Mouse (Mus musculus): ENCODE results near the gene Ift80. TPM values are rescaled to one million over a fixed set of nuclear protein-coding genes. Genes with fewer than 3 reads are reported as not detected.
A peak's percentile ranks its signal among the peaks of the same experiment; 100 is the strongest.

The Ift80 gene
- polyA plus RNA-seq, 1 experiment from 2014 or later: 3.2 TPM

DNA sequence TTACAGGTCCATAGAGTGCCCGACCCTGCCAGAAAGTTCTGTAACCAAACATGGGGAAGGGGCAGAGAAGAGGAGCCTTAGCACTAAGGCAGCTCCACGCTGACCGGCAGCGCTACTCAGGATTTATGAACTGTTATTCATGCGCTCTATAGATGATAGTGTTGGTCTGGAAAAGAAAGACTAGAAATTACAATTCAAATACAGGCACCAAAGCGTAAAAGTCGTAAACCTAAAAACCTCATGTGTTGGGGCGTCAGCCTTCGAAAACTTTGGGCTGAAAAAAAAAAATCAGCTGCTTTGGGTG, 41.0 kb upstream of the Ift80 start:
- no peak for ATAC-seq
- H3K9me3 ChIP-seq (ENCODE audit: low read length): no peaks in the 10 kb centered on the region
- TF ChIP-seq CTCF (IDR thresholded peaks at IDR 0.05; ENCODE audit: low read depth) (no peak), EP300 (IDR thresholded peaks at IDR 0.05; ENCODE audit: low read depth) (no peak)

DNA sequence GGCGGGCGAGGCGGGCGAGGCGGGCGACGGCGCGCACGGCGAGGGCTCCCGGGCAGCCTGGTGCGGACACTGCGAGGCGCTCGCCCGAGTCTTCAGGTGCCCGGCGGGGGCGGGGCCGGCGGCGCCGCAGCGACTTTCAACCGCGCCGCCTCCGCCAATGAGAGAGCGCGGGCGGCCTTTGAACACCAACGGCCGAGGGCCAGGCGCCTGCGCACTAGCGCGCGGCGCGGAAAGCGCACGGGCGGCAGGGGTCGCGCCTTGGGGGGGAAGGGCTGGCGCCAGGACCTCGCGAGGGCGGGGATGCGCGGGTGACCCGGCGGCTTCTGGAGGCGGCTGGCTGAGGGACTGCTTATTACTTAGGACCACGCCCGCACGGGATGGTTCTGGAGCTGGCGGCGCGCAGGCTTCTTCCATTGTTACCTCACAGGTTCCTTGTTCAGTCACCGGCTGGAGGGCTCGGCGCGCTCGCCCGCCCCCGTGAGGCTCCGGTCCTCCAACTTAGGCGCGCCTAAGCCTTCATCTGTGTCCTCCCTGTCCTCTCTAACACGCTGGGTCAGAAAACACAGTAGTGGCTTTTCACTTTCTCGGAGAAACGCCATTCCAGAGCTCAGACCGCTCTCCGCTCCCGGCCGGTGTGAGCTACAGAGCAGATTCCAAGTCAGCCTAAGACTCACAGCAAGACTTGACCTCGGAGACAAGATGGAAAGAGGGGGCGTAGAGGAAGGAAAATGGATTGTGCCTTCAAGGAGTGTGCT, 40.5 kb upstream of the Ift80 start, which contains the start of gene Trim59:
TSS of gene Trim59 (minus strand) at position 111 of the 755 bp plus-strand sequence.
- peaks cover 12% of the 10 kb centered on the region for H3K4me1 ChIP-seq (ENCODE audit: insufficient read depth)
- peaks cover 17% of the 10 kb centered on the region; the same call in 1 of the 2 replicates for H3K36me3 ChIP-seq (replicated peaks; ENCODE audit: insufficient read depth, low read length)
- peak within 1 kb of the TSS; percentile 90 for H3K27ac ChIP-seq (ENCODE audit: low read depth)
- peak; percentile 95 for ATAC-seq
- peak within 1 kb of the TSS; percentile 89 for H3K4me2 ChIP-seq (ENCODE audit: low read depth, low read length)
- no peak; the same call in 1 of the 2 replicates for TF ChIP-seq EP300 (IDR thresholded peaks at IDR 0.05; ENCODE audit: low read depth)
- no peak; the same call in 1 of the 2 replicates for TF ChIP-seq CTCF (IDR thresholded peaks at IDR 0.05; ENCODE audit: low read depth)
- peak within 1 kb of the TSS; percentile 71 for H3K9ac ChIP-seq (replicated peaks)
- H3K27me3 ChIP-seq (ENCODE audit: insufficient read depth, low read length): no peaks in the 10 kb centered on the region
- H3K4me3 ChIP-seq (ENCODE audit: low read depth, low read length): peak within 1 kb of the TSS; percentile 88
- peak; percentile 93 for DNase-seq
- WGBS (ENCODE audit: insufficient replicate concordance): under 1% methylated on average over 61 of the region's 80 CpGs
- H3K9me3 ChIP-seq (ENCODE audit: low read length): no peaks in the 10 kb centered on the region

More for the DNA sequence above, 41.0 kb upstream of the Ift80 start:
- Histone ChIP-seq H3K27me3 (ENCODE audit: insufficient read depth, low read length) (no peaks in the 10 kb centered on the region), H3K4me3 (ENCODE audit: low read depth, low read length) (peak overlapping the region; percentile 88), H3K4me2 (ENCODE audit: low read depth, low read length) (peak overlapping the region; percentile 89), H3K36me3 (replicated peaks; ENCODE audit: insufficient read depth, low read length) (peaks cover 17% of the 10 kb centered on the region; the same call in 1 of the 2 replicates), H3K9ac (replicated peaks) (peak overlapping the region; percentile 71), H3K4me1 (ENCODE audit: insufficient read depth) (peaks cover 12% of the 10 kb centered on the region), H3K27ac (ENCODE audit: low read depth) (peak overlapping the region; percentile 90)
- WGBS (ENCODE audit: insufficient replicate concordance): 6% methylated on average over 9 of the region's 9 CpGs
- no peak for DNase-seq

DNA sequence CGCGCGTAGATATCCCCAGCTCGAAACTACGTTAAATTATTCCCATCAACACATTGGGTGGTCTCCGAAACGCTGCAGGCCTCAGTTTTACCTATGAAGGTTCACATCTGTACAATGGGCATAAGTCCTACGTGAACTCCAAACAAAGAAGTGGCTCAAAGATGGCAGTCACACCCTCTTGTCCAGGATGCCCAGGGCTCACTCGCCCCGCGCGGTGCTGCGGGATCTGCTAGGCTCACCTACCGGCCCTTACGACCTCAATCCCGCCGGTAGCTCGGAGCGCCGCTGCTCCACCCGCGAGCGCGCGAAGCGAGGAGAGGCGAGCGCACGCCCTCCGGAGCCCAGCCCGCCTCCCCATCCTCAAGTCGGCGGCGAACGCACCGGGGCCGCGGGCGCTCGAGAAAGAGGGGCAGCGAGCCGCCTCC, 39.8 kb upstream of the Ift80 start:
- 0% methylated on average over 27 of the region's 42 CpGs for WGBS (ENCODE audit: insufficient replicate concordance)
- H3K27me3 ChIP-seq (ENCODE audit: insufficient read depth, low read length): no peaks in the 10 kb centered on the region
- H3K9me3 ChIP-seq (ENCODE audit: low read length): no peaks in the 10 kb centered on the region
- H3K9ac ChIP-seq (replicated peaks): peak overlapping the region; percentile 71
- peak overlapping the region; percentile 90 for H3K27ac ChIP-seq (ENCODE audit: low read depth)
- DNase-seq (no peak), ATAC-seq (peak; percentile 63)
- peak overlapping the region; percentile 88 for H3K4me3 ChIP-seq (ENCODE audit: low read depth, low read length)
- H3K36me3 ChIP-seq (replicated peaks; ENCODE audit: insufficient read depth, low read length): peaks cover 17% of the 10 kb centered on the region; the same call in 1 of the 2 replicates
- H3K4me1 ChIP-seq (ENCODE audit: insufficient read depth): peaks cover 12% of the 10 kb centered on the region
- H3K4me2 ChIP-seq (ENCODE audit: low read depth, low read length): peak overlapping the region; percentile 89
- TF ChIP-seq EP300 (IDR thresholded peaks at IDR 0.05; ENCODE audit: low read depth): no peak
- no peak for TF ChIP-seq CTCF (IDR thresholded peaks at IDR 0.05; ENCODE audit: low read depth)

DNA sequence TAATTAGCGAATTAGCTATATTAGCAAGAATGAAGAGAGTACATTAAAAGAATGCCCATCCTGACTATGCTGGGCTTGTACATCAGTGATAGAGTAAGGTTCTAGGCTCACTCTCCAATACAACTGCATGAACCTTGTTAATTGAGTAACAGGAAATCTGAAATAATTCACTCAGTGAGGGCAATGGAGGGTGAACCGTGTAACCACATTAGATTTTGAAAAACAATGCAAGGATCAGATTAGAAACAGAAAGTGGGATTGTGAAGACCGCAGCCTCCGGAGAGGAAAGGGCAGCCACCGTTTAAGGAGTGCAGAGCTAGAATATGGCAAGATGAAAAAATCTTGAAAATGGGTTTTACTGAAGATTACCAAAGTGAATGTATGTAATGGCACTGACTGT, 36.9 kb upstream of the Ift80 start:
- Histone ChIP-seq H3K4me3 (ENCODE audit: low read depth, low read length) (peak overlapping the region; percentile 46), H3K4me1 (ENCODE audit: insufficient read depth) (peaks cover 9% of the 10 kb centered on the region), H3K27ac (ENCODE audit: low read depth) (no peak overlapping the region), H3K9ac (replicated peaks) (0 out of 2 replicates have a peak overlapping the region, but pooled peaks have one; percentile 19), H3K36me3 (replicated peaks; ENCODE audit: insufficient read depth, low read length) (peaks cover 23% of the 10 kb centered on the region), H3K4me2 (ENCODE audit: low read depth, low read length) (peak overlapping the region; percentile 67), H3K9me3 (ENCODE audit: low read length) (no peaks in the 10 kb centered on the region), H3K27me3 (ENCODE audit: insufficient read depth, low read length) (no peaks in the 10 kb centered on the region)
- 45% methylated on average over 5 of the region's 5 CpGs for WGBS (ENCODE audit: insufficient replicate concordance)
- ATAC-seq (no peak), DNase-seq (no peak)
- no peak for TF ChIP-seq CTCF (IDR thresholded peaks at IDR 0.05; ENCODE audit: low read depth)
- no peak for TF ChIP-seq EP300 (IDR thresholded peaks at IDR 0.05; ENCODE audit: low read depth)

DNA sequence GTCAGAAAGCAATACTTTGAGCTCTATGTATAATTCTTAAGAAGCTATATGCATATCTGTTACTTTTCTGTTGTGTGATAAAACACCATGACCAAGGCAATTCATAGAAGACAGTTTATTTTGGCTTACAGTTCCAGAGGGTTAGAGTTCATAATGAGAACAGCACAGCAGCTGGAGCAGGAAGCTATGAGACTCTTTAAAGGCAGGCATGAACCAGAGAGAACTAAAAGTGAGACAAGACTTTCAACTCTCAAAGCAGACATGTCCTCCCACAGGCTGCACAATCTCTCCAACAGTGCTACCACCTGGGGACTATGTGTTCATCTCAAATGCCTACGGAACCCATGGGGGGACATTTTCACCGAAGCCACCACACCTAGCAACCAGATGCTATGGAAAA, 35.7 kb upstream of the Ift80 start:
- 89% methylated on average over 2 of the region's 2 CpGs for WGBS (ENCODE audit: insufficient replicate concordance)
- H3K36me3 ChIP-seq (replicated peaks; ENCODE audit: insufficient read depth, low read length): peaks cover 33% of the 10 kb centered on the region
- peak overlapping the region; percentile 46 for H3K4me3 ChIP-seq (ENCODE audit: low read depth, low read length)
- 0 out of 2 replicates have a peak overlapping the region, but pooled peaks have one; percentile 0 for H3K9ac ChIP-seq (replicated peaks)
- DNase-seq: no peak
- no peaks in the 10 kb centered on the region for H3K4me1 ChIP-seq (ENCODE audit: insufficient read depth)
- H3K27me3 ChIP-seq (ENCODE audit: insufficient read depth, low read length): no peaks in the 10 kb centered on the region
- no peaks in the 10 kb centered on the region for H3K9me3 ChIP-seq (ENCODE audit: low read length)
- TF ChIP-seq EP300 (IDR thresholded peaks at IDR 0.05; ENCODE audit: low read depth) (no peak), CTCF (IDR thresholded peaks at IDR 0.05; ENCODE audit: low read depth) (no peak)
- H3K4me2 ChIP-seq (ENCODE audit: low read depth, low read length): peak overlapping the region; percentile 67
- no peak overlapping the region for H3K27ac ChIP-seq (ENCODE audit: low read depth)
- no peak for ATAC-seq

DNA sequence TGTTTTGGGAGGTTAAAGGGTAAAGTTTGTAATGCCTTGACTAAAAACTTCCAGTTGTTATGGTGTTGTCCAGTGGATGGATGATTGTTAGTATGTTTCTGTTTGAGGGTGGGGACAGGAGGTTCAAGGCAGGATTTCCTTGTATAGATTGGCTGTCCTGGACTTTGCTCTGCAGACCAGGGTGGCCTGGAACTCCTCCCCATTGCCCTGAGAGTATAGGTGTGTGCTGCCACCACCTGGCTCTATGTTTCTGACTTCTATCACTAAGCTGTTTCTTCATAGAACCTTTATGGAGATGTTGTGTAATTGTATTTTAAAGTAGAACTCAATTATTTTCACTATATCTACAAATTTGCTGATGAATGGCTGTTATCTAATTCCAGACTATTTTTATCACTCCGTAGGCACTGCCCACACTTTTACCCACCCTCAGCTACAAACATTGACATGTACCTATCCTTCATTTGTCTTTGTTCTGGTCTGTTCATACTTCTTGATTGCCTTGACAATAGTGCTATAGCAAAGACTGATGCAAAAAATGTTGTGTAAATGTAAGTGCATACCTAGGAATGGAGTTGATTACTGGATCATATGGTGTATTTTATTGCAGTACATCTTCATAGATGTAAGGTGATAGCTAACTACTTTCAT, 21.9 kb upstream of the Ift80 start:
- Histone ChIP-seq H3K4me2 (ENCODE audit: low read depth, low read length) (no peak overlapping the region), H3K9ac (replicated peaks) (no peak overlapping the region), H3K9me3 (ENCODE audit: low read length) (no peaks in the 10 kb centered on the region), H3K27me3 (ENCODE audit: insufficient read depth, low read length) (no peaks in the 10 kb centered on the region), H3K36me3 (replicated peaks; ENCODE audit: insufficient read depth, low read length) (peaks cover 82% of the 10 kb centered on the region), H3K27ac (ENCODE audit: low read depth) (no peak overlapping the region), H3K4me3 (ENCODE audit: low read depth, low read length) (no peak overlapping the region), H3K4me1 (ENCODE audit: insufficient read depth) (no peaks in the 10 kb centered on the region)
- TF ChIP-seq CTCF (IDR thresholded peaks at IDR 0.05; ENCODE audit: low read depth) (peak; percentile 41), EP300 (IDR thresholded peaks at IDR 0.05; ENCODE audit: low read depth) (no peak)
- WGBS (ENCODE audit: insufficient replicate concordance): 76% methylated on average over 1 of the region's 1 CpGs
- peak; percentile 80 for ATAC-seq
- DNase-seq: peak; percentile 30

Measured in liver, postnatal 0 days (tissue).